Mouse (Mus musculus): ENCODE results near the gene Gm4353. TPM values are rescaled to one million over a fixed set of nuclear protein-coding genes. Genes with fewer than 3 reads are reported as not detected.
A peak's percentile ranks its signal among the peaks of the same experiment; 100 is the strongest.

Gene Gm4353
- polyA plus RNA-seq, 1 experiment from 2014 or later, result 0.83 TPM

DNA sequence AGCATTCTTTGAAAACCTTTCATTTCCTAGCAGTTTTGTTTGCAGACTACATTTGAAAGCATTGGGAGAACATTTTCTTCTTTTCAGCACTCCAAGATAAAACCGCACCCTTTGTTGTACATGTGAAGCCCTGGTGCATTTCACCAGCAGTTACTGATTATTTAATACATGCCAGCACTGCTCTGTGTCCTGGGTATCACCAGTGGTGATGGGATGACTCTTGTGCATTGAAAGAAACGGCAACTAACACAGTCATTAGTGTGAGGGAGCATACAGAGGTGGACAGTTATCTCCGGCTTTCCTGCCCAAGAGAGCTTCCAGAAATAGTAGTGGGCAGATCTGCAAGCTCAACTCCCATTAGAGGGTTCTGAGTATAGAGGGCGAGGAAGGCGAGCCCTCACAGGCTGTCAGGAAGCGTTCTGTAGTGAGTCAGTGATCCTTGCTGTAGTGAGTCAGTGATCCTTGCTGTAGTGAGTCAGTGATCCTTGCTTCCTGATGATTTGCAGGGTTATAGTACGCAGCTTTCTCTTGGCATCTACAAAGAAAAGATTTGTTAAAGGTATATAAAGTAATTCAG, 15.6 kb upstream of the Gm4353 start:
- Histone ChIP-seq H3K4me3 (ENCODE audit: low read depth, low read length) (no peak overlapping the region), H3K9me3 (ENCODE audit: control insufficient read depth, low read length) (no peaks in the 10 kb centered on the region), H3K36me3 (ENCODE audit: control insufficient read depth, insufficient read depth, low read length) (peaks cover 19% of the 10 kb centered on the region), H3K27ac (ENCODE audit: low read depth, low read length) (no peak overlapping the region), H3K9ac (replicated peaks; ENCODE audit: low read depth, low read length) (no peak overlapping the region), H3K4me2 (ENCODE audit: low read depth, low read length) (no peak overlapping the region), H3K4me1 (ENCODE audit: control insufficient read depth, insufficient read depth, low read length) (peaks cover 8% of the 10 kb centered on the region), H3K27me3 (ENCODE audit: control insufficient read depth, insufficient read depth, low read length) (no peaks in the 10 kb centered on the region)
- no peak for ATAC-seq (ENCODE audit: low read depth)
- 84% methylated on average over 7 of the region's 7 CpGs for WGBS

GRCm38 (mm10) chr7:116093466-116093850, 9.0 kb upstream of the Gm4353 start:
- ATAC-seq (ENCODE audit: low read depth), result peak; percentile 89
- peak overlapping the region; percentile 76 for H3K9ac ChIP-seq (replicated peaks; ENCODE audit: low read depth, low read length)
- H3K4me2 ChIP-seq (ENCODE audit: low read depth, low read length), result peak overlapping the region; percentile 71
- H3K4me3 ChIP-seq (ENCODE audit: low read depth, low read length), result peak overlapping the region; percentile 54
- no peaks in the 10 kb centered on the region for H3K27me3 ChIP-seq (ENCODE audit: control insufficient read depth, insufficient read depth, low read length)
- WGBS, result under 1% methylated on average over 19 of the region's 19 CpGs
- peaks cover 21% of the 10 kb centered on the region for H3K4me1 ChIP-seq (ENCODE audit: control insufficient read depth, insufficient read depth, low read length)
- no peaks in the 10 kb centered on the region for H3K36me3 ChIP-seq (ENCODE audit: control insufficient read depth, insufficient read depth, low read length)
- H3K27ac ChIP-seq (ENCODE audit: low read depth, low read length), result peak overlapping the region; percentile 83
- no peaks in the 10 kb centered on the region for H3K9me3 ChIP-seq (ENCODE audit: control insufficient read depth, low read length)

DNA sequence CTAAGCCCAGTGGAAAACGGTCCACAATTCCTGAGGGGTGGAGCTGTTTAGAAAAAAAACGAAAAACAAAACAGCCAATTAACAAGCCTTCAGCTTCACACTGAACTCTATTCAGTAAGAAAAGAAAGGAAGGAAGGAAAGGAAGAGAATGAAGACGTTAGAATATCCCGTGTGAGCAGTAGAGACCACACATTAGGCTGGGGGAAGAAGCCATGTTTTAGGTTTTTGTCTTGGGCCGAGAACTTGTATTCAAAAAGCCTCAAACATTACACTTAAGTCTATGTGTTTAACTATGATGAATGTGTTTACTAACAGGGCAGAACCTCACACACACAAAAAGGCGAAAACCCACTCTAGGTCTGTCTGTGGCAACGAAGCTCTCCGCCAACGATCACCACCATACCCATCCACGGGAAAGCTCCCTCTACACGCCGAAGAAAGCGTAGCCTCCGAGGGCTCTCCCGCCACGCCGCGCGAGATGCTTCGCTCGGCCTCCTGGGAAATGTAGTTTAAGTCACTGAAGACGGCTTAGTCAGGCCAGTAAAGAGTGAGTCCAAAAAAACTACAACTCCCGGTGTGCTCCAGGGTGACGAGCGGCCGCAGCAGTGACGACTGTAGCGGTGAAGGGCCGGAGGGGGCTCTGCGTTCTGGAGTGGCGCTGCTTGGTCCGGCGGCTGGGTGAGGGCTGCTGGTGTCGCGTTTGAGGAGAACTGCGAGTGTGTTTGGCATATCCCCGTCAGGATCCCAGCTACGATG, 8.5 kb upstream of the Gm4353 start:
- no peaks in the 10 kb centered on the region for H3K27me3 ChIP-seq (ENCODE audit: control insufficient read depth, insufficient read depth, low read length)
- H3K4me1 ChIP-seq (ENCODE audit: control insufficient read depth, insufficient read depth, low read length), result peaks cover 21% of the 10 kb centered on the region
- H3K9ac ChIP-seq (replicated peaks; ENCODE audit: low read depth, low read length), result peak overlapping the region; percentile 76
- no peaks in the 10 kb centered on the region for H3K9me3 ChIP-seq (ENCODE audit: control insufficient read depth, low read length)
- peak overlapping the region; percentile 60 for H3K4me2 ChIP-seq (ENCODE audit: low read depth, low read length)
- peak overlapping the region; percentile 54 for H3K4me3 ChIP-seq (ENCODE audit: low read depth, low read length)
- H3K36me3 ChIP-seq (ENCODE audit: control insufficient read depth, insufficient read depth, low read length), result no peaks in the 10 kb centered on the region
- peak; percentile 100 for ATAC-seq (ENCODE audit: low read depth)
- H3K27ac ChIP-seq (ENCODE audit: low read depth, low read length), result peak overlapping the region; percentile 83
- under 1% methylated on average over 38 of the region's 38 CpGs for WGBS

- Histone ChIP-seq H3K4me2 (ENCODE audit: low read depth, low read length) (no peak overlapping the region), H3K9ac (replicated peaks; ENCODE audit: low read depth, low read length) (no peak overlapping the region), H3K27me3 (ENCODE audit: control insufficient read depth, insufficient read depth, low read length) (no peaks in the 10 kb centered on the region), H3K9me3 (ENCODE audit: control insufficient read depth, low read length) (no peaks in the 10 kb centered on the region), H3K36me3 (ENCODE audit: control insufficient read depth, insufficient read depth, low read length) (no peaks in the 10 kb centered on the region), H3K4me1 (ENCODE audit: control insufficient read depth, insufficient read depth, low read length) (no peaks in the 10 kb centered on the region), H3K4me3 (ENCODE audit: low read depth, low read length) (no peak overlapping the region), H3K27ac (ENCODE audit: low read depth, low read length) (no peak overlapping the region)
- 60% methylated on average over 1 of the region's 1 CpGs for WGBS
- ATAC-seq (ENCODE audit: low read depth), result no peak
These were observed 23.7 kb downstream of the Gm4353 start for GRCm38 (mm10) chr7:116060739-116061138.

- H3K9me3 ChIP-seq (ENCODE audit: control insufficient read depth, low read length), result no peaks in the 10 kb centered on the region
- H3K36me3 ChIP-seq (ENCODE audit: control insufficient read depth, insufficient read depth, low read length), result no peaks in the 10 kb centered on the region
- peaks cover 19% of the 10 kb centered on the region for H3K27me3 ChIP-seq (ENCODE audit: control insufficient read depth, insufficient read depth, low read length)
- 18% methylated on average over 15 of the region's 15 CpGs for WGBS
- peak overlapping the region; percentile 98 for H3K4me2 ChIP-seq (ENCODE audit: low read depth, low read length)
- H3K4me3 ChIP-seq (ENCODE audit: low read depth, low read length), result peak overlapping the region; percentile 41; the same call in 1 of the 2 replicates
- no peak overlapping the region for H3K9ac ChIP-seq (replicated peaks; ENCODE audit: low read depth, low read length)
- H3K4me1 ChIP-seq (ENCODE audit: control insufficient read depth, insufficient read depth, low read length), result 0 out of 2 replicates have a peak, but pooled peaks cover 6% of the 10 kb centered on the region
- H3K27ac ChIP-seq (ENCODE audit: low read depth, low read length), result no peak overlapping the region
- no peak; the same call in 1 of the 2 replicates for ATAC-seq (ENCODE audit: low read depth)
These were observed 43.9 kb downstream of the Gm4353 start for GRCm38 (mm10) chr7:116040470-116041019.

DNA sequence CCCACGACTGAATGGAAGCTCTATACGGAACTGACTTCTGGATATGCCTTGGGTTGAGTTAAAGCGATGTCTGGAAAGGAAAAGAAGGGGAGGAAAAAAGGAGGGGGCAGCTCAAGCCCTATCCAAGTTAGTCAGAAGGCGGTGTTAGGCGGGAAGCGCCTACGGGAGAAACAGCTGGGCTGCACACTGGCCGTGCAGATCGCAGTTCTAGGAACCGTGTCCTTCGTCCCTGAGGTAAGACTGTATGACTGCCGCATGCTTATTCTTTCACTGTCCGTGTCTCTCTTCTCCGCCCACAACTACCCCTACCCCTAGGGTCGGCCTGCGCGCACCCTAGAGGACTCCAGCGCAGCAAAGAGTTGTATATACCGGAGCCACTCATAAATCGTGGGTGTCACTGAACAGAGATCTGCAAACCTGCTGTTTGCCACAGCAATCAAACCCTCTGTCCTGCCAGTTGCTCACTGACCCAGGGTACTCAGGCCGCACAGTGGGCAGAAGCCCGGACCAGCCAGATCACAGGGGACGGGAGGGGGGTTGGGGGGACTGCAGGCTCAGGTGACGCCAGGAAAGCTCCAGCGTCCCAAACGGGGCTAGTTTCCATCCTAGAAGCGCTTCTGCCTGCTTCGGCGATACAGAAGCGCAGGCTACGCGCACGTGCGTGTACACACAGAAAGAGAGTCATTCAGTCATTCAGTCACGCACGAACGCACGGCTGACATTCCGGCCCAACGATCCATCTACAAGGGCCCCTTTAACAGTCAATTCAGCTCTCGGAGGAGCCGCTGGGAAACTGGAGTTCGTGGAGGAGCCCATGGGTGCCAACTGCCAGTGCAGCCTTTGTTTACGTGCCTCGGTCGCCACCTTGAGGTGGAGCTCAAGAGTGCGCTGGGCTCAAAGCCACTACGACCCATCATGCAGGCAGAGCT, 44.6 kb downstream of the Gm4353 start:
- no peaks in the 10 kb centered on the region for H3K36me3 ChIP-seq (ENCODE audit: control insufficient read depth, insufficient read depth, low read length)
- peak; percentile 87 for ATAC-seq (ENCODE audit: low read depth)
- H3K27me3 ChIP-seq (ENCODE audit: control insufficient read depth, insufficient read depth, low read length), result peaks cover 19% of the 10 kb centered on the region
- no peaks in the 10 kb centered on the region for H3K9me3 ChIP-seq (ENCODE audit: control insufficient read depth, low read length)
- under 1% methylated on average over 48 of the region's 48 CpGs for WGBS
- peak overlapping the region; percentile 48 for H3K27ac ChIP-seq (ENCODE audit: low read depth, low read length)
- peak overlapping the region; percentile 41 for H3K4me3 ChIP-seq (ENCODE audit: low read depth, low read length)
- H3K9ac ChIP-seq (replicated peaks; ENCODE audit: low read depth, low read length), result peak overlapping the region; percentile 17; the same call in 1 of the 2 replicates
- H3K4me1 ChIP-seq (ENCODE audit: control insufficient read depth, insufficient read depth, low read length), result 0 out of 2 replicates have a peak, but pooled peaks cover 6% of the 10 kb centered on the region
- H3K4me2 ChIP-seq (ENCODE audit: low read depth, low read length), result peak overlapping the region; percentile 98

DNA sequence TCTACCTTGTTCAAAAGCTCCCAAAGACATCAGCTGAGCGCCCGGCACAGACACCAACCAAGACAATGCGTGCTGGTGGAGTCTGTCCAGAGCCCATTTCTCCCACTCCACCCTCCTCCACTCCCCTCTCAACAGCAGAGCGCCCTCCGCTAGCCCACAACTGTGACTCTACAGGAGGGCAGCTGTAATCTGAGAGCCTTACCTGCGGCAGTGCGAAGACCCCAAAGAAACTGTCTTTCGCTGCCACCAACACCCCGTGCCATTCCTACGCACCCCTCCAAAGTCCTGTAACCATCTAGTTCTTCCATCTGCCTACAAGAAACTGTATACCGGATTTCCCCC, 45.3 kb downstream of the Gm4353 start, which contains the start of gene 1110004F10Rik:
TSS of gene 1110004F10Rik (plus strand) at position 202 of the 342 bp plus-strand sequence.
- WGBS, result 0% methylated on average over 11 of the region's 11 CpGs
- no peaks in the 10 kb centered on the region for H3K9me3 ChIP-seq (ENCODE audit: control insufficient read depth, low read length)
- peak; percentile 11; the same call in 1 of the 2 replicates for ATAC-seq (ENCODE audit: low read depth)

DNA sequence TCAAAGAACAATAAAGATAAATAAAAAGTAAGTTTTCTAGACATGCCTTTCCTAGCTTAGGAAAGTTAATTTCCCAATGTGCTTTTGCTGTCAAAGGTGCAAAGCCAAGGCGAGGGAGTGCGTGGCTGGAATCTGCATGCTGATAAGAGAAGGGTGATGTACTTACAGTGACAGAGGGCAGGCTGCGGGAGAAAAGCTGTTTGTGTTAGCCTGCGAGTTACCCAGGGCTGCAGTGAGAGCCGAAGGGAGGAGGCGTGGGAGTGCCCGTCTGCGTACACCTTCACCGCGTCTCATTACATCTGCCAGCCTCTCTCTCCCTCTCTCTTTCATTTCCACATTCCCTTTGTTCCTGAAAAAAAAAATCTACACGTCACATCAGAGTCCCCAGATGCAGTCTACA, 45.9 kb downstream of the Gm4353 start, which contains the start of gene Sox6:
TSS of gene Sox6 (minus strand) at position 286 of the 400 bp plus-strand sequence.
- peak within 1 kb of the TSS; percentile 48 for H3K27ac ChIP-seq (ENCODE audit: low read depth, low read length)
- no peaks in the 10 kb centered on the region for H3K36me3 ChIP-seq (ENCODE audit: control insufficient read depth, insufficient read depth, low read length)
- peak within 1 kb of the TSS; percentile 41 for H3K4me3 ChIP-seq (ENCODE audit: low read depth, low read length)
- WGBS, result 1% methylated on average over 11 of the region's 11 CpGs
- H3K9me3 ChIP-seq (ENCODE audit: control insufficient read depth, low read length), result no peaks in the 10 kb centered on the region
- 0 out of 2 replicates have a peak, but pooled peaks cover 12% of the 10 kb centered on the region for H3K4me1 ChIP-seq (ENCODE audit: control insufficient read depth, insufficient read depth, low read length)
- peak within 1 kb of the TSS; percentile 98 for H3K4me2 ChIP-seq (ENCODE audit: low read depth, low read length)
- ATAC-seq (ENCODE audit: low read depth), result no peak
- H3K9ac ChIP-seq (replicated peaks; ENCODE audit: low read depth, low read length), result peak within 1 kb of the TSS; percentile 17; the same call in 1 of the 2 replicates
- H3K27me3 ChIP-seq (ENCODE audit: control insufficient read depth, insufficient read depth, low read length), result peaks cover 21% of the 10 kb centered on the region

More for the DNA sequence above, 45.3 kb downstream of the Gm4353 start, which contains the start of gene 1110004F10Rik:
- peak within 1 kb of the TSS; percentile 98 for H3K4me2 ChIP-seq (ENCODE audit: low read depth, low read length)
- H3K36me3 ChIP-seq (ENCODE audit: control insufficient read depth, insufficient read depth, low read length), result no peaks in the 10 kb centered on the region
- peaks cover 19% of the 10 kb centered on the region for H3K27me3 ChIP-seq (ENCODE audit: control insufficient read depth, insufficient read depth, low read length)
- H3K4me3 ChIP-seq (ENCODE audit: low read depth, low read length), result peak within 1 kb of the TSS; percentile 41
- peak within 1 kb of the TSS; percentile 48 for H3K27ac ChIP-seq (ENCODE audit: low read depth, low read length)
- peak within 1 kb of the TSS; percentile 17; the same call in 1 of the 2 replicates for H3K9ac ChIP-seq (replicated peaks; ENCODE audit: low read depth, low read length)
- H3K4me1 ChIP-seq (ENCODE audit: control insufficient read depth, insufficient read depth, low read length), result 0 out of 2 replicates have a peak, but pooled peaks cover 7% of the 10 kb centered on the region
